In the genomic region with DNA sequence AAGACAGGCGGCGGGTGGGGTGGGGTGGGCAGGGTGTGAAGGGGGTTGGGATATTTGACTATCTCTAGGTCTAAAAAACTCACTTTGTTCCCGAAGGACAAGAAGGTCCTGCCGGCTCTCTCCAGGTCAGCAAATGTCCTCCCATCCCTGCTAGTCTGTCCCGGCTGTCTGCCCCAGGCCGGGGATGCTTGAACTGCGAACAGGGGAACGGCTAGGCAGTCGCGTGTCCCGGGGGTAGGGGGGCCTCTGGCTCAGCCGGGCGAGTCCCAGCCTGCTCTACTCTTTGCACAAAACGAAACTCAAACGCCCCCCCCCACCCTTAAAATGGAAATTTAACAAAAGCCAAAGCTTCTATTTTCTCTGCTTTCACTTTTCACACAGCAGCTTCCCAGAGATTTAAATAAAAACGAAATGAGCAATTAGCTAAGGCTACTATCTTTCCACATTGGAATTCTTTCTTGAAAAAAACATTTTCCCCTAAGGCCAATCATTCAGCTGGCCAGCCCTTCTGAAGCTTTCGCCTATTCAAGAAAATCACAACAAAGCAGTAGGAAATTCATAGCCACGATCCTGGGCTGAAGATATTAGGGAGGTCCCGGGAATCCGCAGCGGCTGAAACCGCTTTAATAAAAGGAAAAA, we compare ENCODE assay signal across 9 mouse cellular contexts. TPM values are rescaled to one million over a fixed set of nuclear protein-coding genes. Genes with fewer than 3 reads are reported as not detected.
DNase-seq lines count a peak whose midpoint lies in the region; ATAC-seq and TF ChIP-seq lines count a peak whose summit lies in the region.
"Had no signal": no experiment of that assay in that cellular context is flagged by ENCODE, and none has a peak within 500 bp of the region (broad histone marks: within the 10 kb centered on the region; RNA-seq: fewer than 3 reads in every experiment).

No protein-coding gene starts in this region.

- peak overlapping the region; percentile 48 for H3K9ac ChIP-seq in forebrain, embryonic 12.5 days
- H3K9ac ChIP-seq in hindbrain, postnatal 0 days (replicated peaks; ENCODE audit: low read length), result peak overlapping the region; percentile 39
- 0 out of 2 replicates have a peak overlapping the region, but pooled peaks have one; percentile 11 for H3K9ac ChIP-seq in liver, embryonic 13.5 days

- no peak for TF ChIP-seq CTCF in hindbrain, postnatal 0 days (IDR thresholded peaks at IDR 0.05; ENCODE audit: low read depth)
- no peak for TF ChIP-seq CTCF in olfactory bulb, adult 2 months (IDR thresholded peaks at IDR 0.05; ENCODE audit: insufficient read depth, low read depth, low read length)

- H3K9me3 ChIP-seq in forebrain, embryonic 12.5 days, result no peaks in the 10 kb centered on the region
- H3K9me3 ChIP-seq in hindbrain, postnatal 0 days (ENCODE audit: low read length), result no peaks in the 10 kb centered on the region
- H3K9me3 ChIP-seq in liver, embryonic 13.5 days (replicated peaks), result no peaks in the 10 kb centered on the region

- H3K4me1 ChIP-seq in forebrain, embryonic 12.5 days, result peaks cover 44% of the 10 kb centered on the region
- H3K4me1 ChIP-seq in hindbrain, postnatal 0 days (ENCODE audit: insufficient read depth, low read length), result no peaks in the 10 kb centered on the region
- peaks cover 44% of the 10 kb centered on the region for H3K4me1 ChIP-seq in liver, embryonic 13.5 days (replicated peaks)
- peaks cover 18% of the 10 kb centered on the region for H3K4me1 ChIP-seq in olfactory bulb, adult 2 months (ENCODE audit: control insufficient read depth, insufficient read depth, low read length)

- under 1% methylated on average over 22 of the region's 22 CpGs for WGBS in forebrain, embryonic 12.5 days
- 9% methylated on average over 22 of the region's 22 CpGs for WGBS in hindbrain, postnatal 0 days
- 2% methylated on average over 22 of the region's 22 CpGs for WGBS in liver, embryonic 13.5 days (ENCODE audit: insufficient replicate concordance)
- 16% methylated on average over 22 of the region's 22 CpGs for WGBS in olfactory bulb, adult 2 months

- peak; percentile 18 for DNase-seq in right cerebral cortex, postnatal 4 days
- no peak for DNase-seq in right cerebral cortex, adult 2 months (ENCODE audit: low spot score in 2 of 2)
- peak; percentile 26 for DNase-seq in hindbrain, postnatal 0 days (ENCODE audit: low spot score)
- no peak for DNase-seq in liver, embryonic 13.5 days
- DNase-seq in spleen, postnatal 14 days (ENCODE audit: low spot score in 2 of 2), result no peak
- no peak for DNase-seq in right cerebral cortex, postnatal 36 days (ENCODE audit: low spot score in 2 of 2)

- H3K27me3 ChIP-seq in forebrain, embryonic 12.5 days, result peaks cover 82% of the 10 kb centered on the region
- no peaks in the 10 kb centered on the region for H3K27me3 ChIP-seq in hindbrain, postnatal 0 days (ENCODE audit: insufficient read depth, low read length)
- peaks cover 88% of the 10 kb centered on the region for H3K27me3 ChIP-seq in liver, embryonic 13.5 days

- H3K36me3 ChIP-seq in forebrain, embryonic 12.5 days (replicated peaks), result no peaks in the 10 kb centered on the region
- no peaks in the 10 kb centered on the region for H3K36me3 ChIP-seq in hindbrain, postnatal 0 days (ENCODE audit: insufficient read depth, low read length)
- H3K36me3 ChIP-seq in liver, embryonic 13.5 days, result no peaks in the 10 kb centered on the region
- H3K36me3 ChIP-seq: G1E had no signal

- TF ChIP-seq POLR2A in olfactory bulb, adult 2 months (IDR thresholded peaks at IDR 0.05; ENCODE audit: insufficient read depth, low read depth, low read length), result no peak

- peak overlapping the region; percentile 70 for H3K27ac ChIP-seq in forebrain, embryonic 12.5 days
- H3K27ac ChIP-seq in hindbrain, postnatal 0 days, result peak overlapping the region; percentile 59
- H3K27ac ChIP-seq in liver, embryonic 13.5 days, result no peak overlapping the region
- no peak overlapping the region for H3K27ac ChIP-seq in olfactory bulb, adult 2 months (ENCODE audit: insufficient read depth, low read depth, low read length)

- H3K4me2 ChIP-seq in forebrain, embryonic 12.5 days, result peak overlapping the region; percentile 52
- H3K4me2 ChIP-seq in hindbrain, postnatal 0 days (ENCODE audit: low read depth, low read length), result peak overlapping the region; percentile 61
- peak overlapping the region; percentile 47 for H3K4me2 ChIP-seq in liver, embryonic 13.5 days

- peak overlapping the region; percentile 38 for H3K4me3 ChIP-seq in forebrain, embryonic 12.5 days (replicated peaks)
- H3K4me3 ChIP-seq in hindbrain, postnatal 0 days (ENCODE audit: low read length), result peak overlapping the region; percentile 35
- H3K4me3 ChIP-seq in liver, embryonic 13.5 days (replicated peaks), result peak overlapping the region; percentile 29
- 0 out of 2 replicates have a peak overlapping the region, but pooled peaks have one; percentile 6 for H3K4me3 ChIP-seq in olfactory bulb, adult 2 months (ENCODE audit: insufficient read depth, low read depth, low read length)

- ATAC-seq in forebrain, embryonic 12.5 days (ENCODE audit: low FRiP score), result no peak
- ATAC-seq in hindbrain, postnatal 0 days, result no peak
- no peak for ATAC-seq in liver, embryonic 13.5 days (ENCODE audit: low read depth)

RNA-seq across cellular contexts. Expression of gene Zfp503, which starts 6.0 kb away (rescaled TPM):
- 10.9 and 13.8 TPM in 2 replicates for polyA plus RNA-seq in forebrain, embryonic 12.5 days (2016; fragmentation: Nextera tagmentation; extraction: Ambion mirVana)
- 25.5 and 25.6 TPM in 2 replicates for total RNA-seq in hindbrain, postnatal 0 days (2014; rRNA removed)
- 8.4 and 10.4 TPM in 2 replicates for polyA plus RNA-seq in hindbrain, postnatal 0 days (2015; fragmentation: Nextera tagmentation; extraction: Ambion mirVana)
- polyA plus RNA-seq in liver, embryonic 13.5 days (2015; fragmentation: Nextera tagmentation; extraction: Ambion mirVana), result 0.82 and 1.4 TPM in 2 replicates
- polyA plus RNA-seq in olfactory bulb, adult 2 months (2012; ENCODE audit: insufficient read depth, insufficient read length, low replicate concordance, missing spikeins), result not detected in 2 replicates
- total RNA-seq: G1E had no signal

RNA-seq across cellular contexts. Expression of gene Lrmda, which starts 36.1 kb away (rescaled TPM):
- 0.22 TPM in 1 of 2 replicates, not detected in the other for polyA plus RNA-seq in forebrain, embryonic 12.5 days (2016; fragmentation: Nextera tagmentation; extraction: Ambion mirVana)
- total RNA-seq in hindbrain, postnatal 0 days (2014; rRNA removed), result 0.21 TPM in 1 of 2 replicates, not detected in the other
- polyA plus RNA-seq in hindbrain, postnatal 0 days (2015; fragmentation: Nextera tagmentation; extraction: Ambion mirVana), result 0.52 and 0.53 TPM in 2 replicates
- polyA plus RNA-seq in liver, embryonic 13.5 days (2015; fragmentation: Nextera tagmentation; extraction: Ambion mirVana), result 0.25 and 0.27 TPM in 2 replicates
- not detected in 2 replicates for polyA plus RNA-seq in olfactory bulb, adult 2 months (2012; ENCODE audit: insufficient read depth, insufficient read length, low replicate concordance, missing spikeins)
- total RNA-seq: G1E had no signal
- polyA plus RNA-seq: G1E had no signal

Comparison
In these comparisons a context has a peak if more than half of its experiments do, and no peak if none do; other contexts are left out.
1. DNase-seq: peak in right cerebral cortex, postnatal 4 days (single experiment) and hindbrain, postnatal 0 days (single experiment); none in right cerebral cortex, adult 2 months (0 of 2), liver, embryonic 13.5 days (single experiment), spleen, postnatal 14 days (0 of 2) and right cerebral cortex, postnatal 36 days (0 of 2).
2. H3K27ac ChIP-seq: peak in forebrain, embryonic 12.5 days (single experiment) and hindbrain, postnatal 0 days (single experiment); none in liver, embryonic 13.5 days (single experiment) and olfactory bulb, adult 2 months (single experiment).
3. Peak in every context shown above with its lines, with median percentiles within 50 percentile points of each other: H3K4me2 ChIP-seq, H3K4me3 ChIP-seq and H3K9ac ChIP-seq.